Mouse (Mus musculus) G1E (cell line): ENCODE measurements around the gene Gpd1.

ENCODE experiments used
- CTCF ChIP-seq: IDR thresholded peaks from 2 replicates; pipeline ENCODE4 v1.5.1; 2012; ENCODE audit warnings: low read depth, low read length, inconsistent platforms, mixed read lengths
- GATA1 ChIP-seq: IDR thresholded peaks from 2 replicates; pipeline ENCODE4 v1.6.1; 2012; ENCODE audit warnings: borderline replicate concordance, low read length, inconsistent platforms, mixed read lengths
- POLR2AphosphoS5 ChIP-seq: IDR thresholded peaks from 2 replicates; pipeline ENCODE4 v1.6.1; 2012; ENCODE audit warnings: low read depth, low read length, inconsistent platforms; ENCODE audit not compliant: insufficient replicate concordance

DNA sequence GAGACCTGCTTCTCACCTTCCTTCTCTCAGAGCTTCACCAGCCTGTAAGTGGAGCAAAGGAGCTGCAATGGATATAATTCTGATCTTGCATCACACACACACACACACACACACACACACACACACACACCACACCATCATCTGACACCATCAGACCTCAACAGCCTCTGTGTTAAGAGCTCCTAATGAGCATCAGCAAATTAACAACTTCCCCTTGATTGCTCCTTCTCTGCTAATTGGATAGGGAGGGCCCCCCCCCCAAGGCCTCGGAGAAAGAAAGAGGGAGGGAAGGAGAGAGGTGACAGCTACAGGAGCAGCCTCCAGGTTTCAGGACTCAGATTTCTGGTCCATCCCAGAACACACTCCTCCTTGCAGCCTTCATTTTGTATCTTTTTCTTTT is 47.9 kb upstream of the Gpd1 start:
- TF ChIP-seq POLR2AphosphoS5, result no peak
- TF ChIP-seq CTCF, result no peak
- no peak for TF ChIP-seq GATA1
